ENCODE assay signal across 9 mouse cellular contexts in the genomic region with DNA sequence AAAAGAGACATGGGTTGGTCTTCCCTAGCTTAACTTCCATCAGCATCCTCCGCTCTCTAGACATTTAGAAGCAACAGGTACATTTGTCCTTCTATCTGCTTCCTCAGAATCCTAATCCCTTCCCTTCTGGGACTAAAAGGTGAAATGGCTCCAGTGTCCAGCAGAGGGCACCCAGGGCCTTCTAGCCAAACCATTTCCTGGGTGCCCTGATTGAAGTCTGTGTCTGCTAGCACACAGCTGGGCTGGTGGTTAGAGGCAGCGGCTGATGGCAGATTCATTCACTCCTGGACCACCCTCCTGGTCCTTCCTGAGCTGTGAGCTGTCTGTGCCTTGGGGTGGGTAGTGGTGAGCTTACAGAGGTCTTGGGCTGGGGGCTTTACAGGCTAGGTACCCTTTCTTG.
DNase-seq lines count a peak whose midpoint lies in the region; ATAC-seq and TF ChIP-seq lines count a peak whose summit lies in the region.
"Had no signal": no experiment of that assay in that cellular context is flagged by ENCODE, and none has a peak within 500 bp of the region (broad histone marks: within the 10 kb centered on the region; RNA-seq: fewer than 3 reads in every experiment).

No protein-coding gene starts in this region.

- H3K9me3 ChIP-seq in forebrain, embryonic 14.5 days (replicated peaks; ENCODE audit: control insufficient read depth, low read length): no peaks in the 10 kb centered on the region
- no peaks in the 10 kb centered on the region for H3K9me3 ChIP-seq in midbrain, embryonic 15.5 days

- H3K9ac ChIP-seq in forebrain, embryonic 14.5 days (ENCODE audit: low read length): no peak overlapping the region
- no peak overlapping the region for H3K9ac ChIP-seq in midbrain, embryonic 15.5 days

- intact Hi-C loops in gastrocnemius, adult 2 months (cut with DNase I): loop anchor here (1.0 kb wide), 1 partner anchor 47 kb away; no protein-coding TSS in a partner anchor

- no peaks in the 10 kb centered on the region for H3K4me1 ChIP-seq in forebrain, embryonic 14.5 days (ENCODE audit: control insufficient read depth, insufficient read depth, low read length)
- H3K4me1 ChIP-seq in midbrain, embryonic 15.5 days: 0 out of 2 replicates have a peak, but pooled peaks cover 7% of the 10 kb centered on the region

- H3K36me3 ChIP-seq in forebrain, embryonic 14.5 days (ENCODE audit: control insufficient read depth, insufficient read depth, low read length): no peaks in the 10 kb centered on the region
- no peaks in the 10 kb centered on the region for H3K36me3 ChIP-seq in midbrain, embryonic 15.5 days (replicated peaks)

- no peak overlapping the region for H3K4me2 ChIP-seq in forebrain, embryonic 14.5 days (ENCODE audit: low read length)
- no peak overlapping the region for H3K4me2 ChIP-seq in midbrain, embryonic 15.5 days

- H3K27ac ChIP-seq in gastrocnemius, adult 2 months: no peak overlapping the region
- no peak overlapping the region for H3K27ac ChIP-seq in forebrain, embryonic 14.5 days (ENCODE audit: low read depth, low read length)
- no peak overlapping the region for H3K27ac ChIP-seq in midbrain, embryonic 15.5 days

- DNase-seq in gastrocnemius, adult 2 months: peak; percentile 51
- no peak for DNase-seq in gastrocnemius, adult 8-10 months (ENCODE audit: low spot score in 2 of 2)
- DNase-seq in 3T3-L1 (ENCODE audit: low read depth, low spot score): peak; percentile 56
- DNase-seq in adrenal gland, postnatal 25 days: peak; percentile 54
- DNase-seq in forebrain, embryonic 14.5 days (ENCODE audit: low spot score): peak; percentile 78
- DNase-seq in layer of hippocampus, postnatal 25 days (ENCODE audit: extremely low spot score in 1 of 2, low spot score in 1 of 2): peak; percentile 32 to 65
- peak; percentile 7 to 13 for DNase-seq in thymus, postnatal 36 days

- H3K4me3 ChIP-seq in gastrocnemius, adult 2 months: no peak overlapping the region
- no peak overlapping the region for H3K4me3 ChIP-seq in forebrain, embryonic 14.5 days (ENCODE audit: low read depth, low read length)
- no peak overlapping the region for H3K4me3 ChIP-seq in midbrain, embryonic 15.5 days
- H3K4me3 ChIP-seq: myocyte had no signal

- 0 out of 2 replicates have a peak, but pooled peaks have one; percentile 58 for ATAC-seq in forebrain, embryonic 14.5 days
- ATAC-seq in midbrain, embryonic 15.5 days (replicated peaks): peak; percentile 73

- no peaks in the 10 kb centered on the region for H3K27me3 ChIP-seq in forebrain, embryonic 14.5 days (replicated peaks; ENCODE audit: control insufficient read depth, insufficient read depth, low read length)
- no peaks in the 10 kb centered on the region for H3K27me3 ChIP-seq in midbrain, embryonic 15.5 days (replicated peaks)

- 39% methylated on average over 2 of the region's 2 CpGs for whole genome bisulfite sequencing in forebrain, embryonic 14.5 days
- WGBS in midbrain, embryonic 15.5 days: 54% methylated on average over 2 of the region's 2 CpGs

- TF ChIP-seq CTCF in gastrocnemius, adult 2 months (IDR thresholded peaks at IDR 0.05): peak; percentile 77

Comparison
In these comparisons a context has a peak if more than half of its experiments do, and no peak if none do; other contexts are left out.
1. DNase-seq: peak in gastrocnemius, adult 2 months (single experiment), 3T3-L1 (single experiment), adrenal gland, postnatal 25 days (single experiment), forebrain, embryonic 14.5 days (single experiment), layer of hippocampus, postnatal 25 days (2 of 2) and thymus, postnatal 36 days (2 of 2); none in gastrocnemius, adult 8-10 months (0 of 2).